Mouse (Mus musculus) lung, postnatal 0 days (tissue): Measurements from ENCODE around the gene H6pd. TPM values are rescaled to one million over a fixed set of nuclear protein-coding genes. Genes with fewer than 3 reads are reported as not detected.

Experiments used
- ATAC-seq: fragments of 200-750 bp; cut with Nextera tagmentation; 2 replicates; pipeline ENCODE4 v1.8.0; 2017; ENCODE audit warnings: moderate library complexity
- DNase-seq: peaks from one replicate; pipeline ENCODE4 v3.0.0-alpha.2; 2016; ENCODE audit warnings: low spot score
- H3K27ac ChIP-seq: fragments of 300-500 bp; sonication (generic); 2 replicates; pipeline ENCODE4 v1.5.1; 2014; ENCODE audit warnings: antibody characterized with exemption, mild to moderate bottlenecking, low read length, mixed read lengths
- H3K27me3 ChIP-seq: fragments of 300-500 bp; sonication (generic); replicated peaks from 2 replicates; pipeline ENCODE4 v1.6.1; 2014; ENCODE audit warnings: low read length, mixed read lengths; ENCODE audit not compliant: insufficient read depth
- H3K36me3 ChIP-seq: fragments of 300-500 bp; sonication (generic); 2 replicates; pipeline ENCODE4 v1.6.1; 2014; ENCODE audit warnings: low read length, mixed read lengths; ENCODE audit not compliant: insufficient read depth
- H3K4me1 ChIP-seq: fragments of 300-500 bp; sonication (generic); 2 replicates; pipeline ENCODE4 v1.6.1; 2014; ENCODE audit warnings: antibody characterized with exemption, low read depth, low read length, mixed read lengths; ENCODE audit not compliant: insufficient read depth
- H3K4me2 ChIP-seq: fragments of 300-500 bp; sonication (generic); replicated peaks from 2 replicates; pipeline ENCODE4 v1.6.1; 2014; ENCODE audit warnings: low read depth, mild to moderate bottlenecking, low read length, moderate library complexity, mixed read lengths
- H3K4me3 ChIP-seq: fragments of 300-500 bp; sonication (generic); 2 replicates; pipeline ENCODE4 v1.5.1; 2014; ENCODE audit warnings: low read depth, low read length
- H3K9ac ChIP-seq: fragments of 300-500 bp; sonication (generic); replicated peaks from 2 replicates; pipeline ENCODE4 v1.6.1; 2014; ENCODE audit warnings: low read depth, mild to moderate bottlenecking
- H3K9me3 ChIP-seq: fragments of 300-500 bp; sonication (generic); 2 replicates; pipeline ENCODE4 v1.6.1; 2016; ENCODE audit warnings: low read length, mixed read lengths
- CTCF ChIP-seq: IDR thresholded peaks from 2 replicates; pipeline ENCODE4 v1.5.1; 2016; ENCODE audit warnings: antibody characterized with exemption, mild to moderate bottlenecking
- EP300 ChIP-seq: IDR thresholded peaks from 2 replicates; pipeline ENCODE4 v1.6.1; 2016; ENCODE audit warnings: antibody characterized with exemption, mild to moderate bottlenecking, control low read depth
- WGBS: fragments of 180-500 bp; shearing (Covaris S2); extraction: QIAGEN DNeasy Blood & Tissue Kit; methylation state at CpG from one replicate; pipeline ENCODE4 v1.1.7; 2014; 5-methylcytosine and 5-hydroxymethylcytosine counted together
- polyA plus RNA-seq: library from polyadenylated mRNA; unstranded; fragments of >200 nt; fragmentation: Nextera tagmentation; extraction: Ambion mirVana; gene quantifications from 2 replicates; pipeline ENCODE4 v1.2.1, GENCODE M21; 2015

H6pd gene
- polyA plus RNA-seq = 44.8 and 45.8 TPM in 2 replicates

DNA sequence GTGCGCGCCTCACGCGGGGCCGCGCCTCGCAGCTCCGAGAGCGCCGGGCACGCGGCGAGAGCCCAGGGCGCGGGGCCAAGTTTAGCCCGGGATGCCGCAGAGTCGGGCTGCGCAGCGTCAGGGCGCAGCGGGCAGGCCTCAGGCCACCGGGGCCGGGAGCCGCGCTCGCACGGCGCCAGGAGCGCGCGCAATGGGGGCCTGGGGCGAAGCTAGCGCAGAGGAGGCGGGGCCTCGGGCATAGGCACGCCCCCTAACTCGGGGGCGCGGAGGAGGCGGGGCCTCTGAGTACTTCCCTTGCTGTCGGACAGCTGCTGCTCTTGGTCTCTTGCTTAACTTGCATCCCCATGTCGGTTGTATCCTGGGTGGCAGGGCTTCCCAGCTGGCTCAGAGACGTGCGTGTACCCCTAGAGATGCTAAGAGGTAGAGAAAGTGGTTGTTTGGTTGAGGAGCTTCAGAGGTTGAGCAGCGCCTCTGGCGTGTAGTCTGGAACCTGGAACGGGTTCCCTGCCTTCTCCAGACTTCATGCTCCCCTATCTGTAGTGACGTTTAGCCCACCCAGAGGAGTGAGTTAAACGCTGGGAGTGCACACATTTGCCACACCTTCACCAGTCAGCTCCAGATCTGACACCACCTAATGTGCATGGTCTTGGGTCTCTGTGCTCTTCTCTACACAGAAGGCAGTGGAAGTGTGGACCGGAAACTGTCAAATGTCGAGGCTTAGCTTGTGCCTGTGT, at the start of gene H6pd:
Gene H6pd (minus strand): TSS at position 171 of the 734 bp plus-strand sequence.
- Histone ChIP-seq H3K4me1 (peaks cover 7% of the 10 kb centered on the region; the same call in 1 of the 2 replicates), H3K27me3 (no peaks in the 10 kb centered on the region), H3K27ac (peak within 1 kb of the TSS; percentile 97), H3K4me2 (peak within 1 kb of the TSS; percentile 88), H3K9ac (peak within 1 kb of the TSS; percentile 81), H3K36me3 (no peaks in the 10 kb centered on the region), H3K4me3 (peak within 1 kb of the TSS; percentile 64), H3K9me3 (no peaks in the 10 kb centered on the region)
- 4% methylated on average over 40 of the region's 52 CpGs for WGBS
- TF ChIP-seq CTCF (peak; percentile 30), EP300 (no peak)
- ATAC-seq = peak; percentile 87
- peak; percentile 97 for DNase-seq

GRCm38 (mm10) chr4:150057722-150058121, 48.9 kb upstream of the H6pd start:
- no peak overlapping the region for H3K27ac ChIP-seq
- no peaks in the 10 kb centered on the region for H3K9me3 ChIP-seq
- no peak overlapping the region for H3K4me3 ChIP-seq
- no peaks in the 10 kb centered on the region for H3K36me3 ChIP-seq
- WGBS = 92% methylated on average over 12 of the region's 12 CpGs
- no peak for DNase-seq
- no peak for ATAC-seq
- H3K4me2 ChIP-seq = no peak overlapping the region
- TF ChIP-seq EP300 (no peak), CTCF (no peak)
- no peak overlapping the region for H3K9ac ChIP-seq
- no peaks in the 10 kb centered on the region for H3K27me3 ChIP-seq
- H3K4me1 ChIP-seq = peaks cover 5% of the 10 kb centered on the region; the same call in 1 of the 2 replicates

DNA sequence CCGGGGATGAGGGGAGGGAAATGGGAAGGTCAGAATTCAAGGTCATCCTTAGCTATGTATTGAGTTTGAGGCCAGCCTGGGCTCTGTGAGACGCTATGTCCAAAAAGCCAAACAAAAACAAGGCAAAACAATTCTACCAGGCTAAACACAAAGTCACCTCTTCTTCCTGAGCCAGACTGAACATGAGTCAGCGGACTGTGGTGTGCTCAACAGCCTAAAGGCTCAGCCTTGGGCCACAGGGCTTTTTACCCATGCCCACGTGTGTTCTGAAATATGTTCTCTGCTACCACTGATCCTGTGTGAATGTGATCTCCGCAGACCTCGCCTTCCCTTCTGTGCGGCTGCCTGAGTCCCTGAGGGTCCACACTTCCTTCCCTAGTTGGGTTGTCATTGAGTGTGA, 47.3 kb upstream of the H6pd start:
- Histone ChIP-seq H3K36me3 (no peaks in the 10 kb centered on the region), H3K4me2 (no peak overlapping the region), H3K27me3 (no peaks in the 10 kb centered on the region), H3K9ac (no peak overlapping the region), H3K27ac (no peak overlapping the region), H3K4me1 (peaks cover 5% of the 10 kb centered on the region; the same call in 1 of the 2 replicates), H3K9me3 (no peaks in the 10 kb centered on the region), H3K4me3 (no peak overlapping the region)
- TF ChIP-seq CTCF = no peak
- no peak for TF ChIP-seq EP300
- ATAC-seq (no peak), DNase-seq (no peak)
- 76% methylated on average over 7 of the region's 7 CpGs for WGBS

DNA sequence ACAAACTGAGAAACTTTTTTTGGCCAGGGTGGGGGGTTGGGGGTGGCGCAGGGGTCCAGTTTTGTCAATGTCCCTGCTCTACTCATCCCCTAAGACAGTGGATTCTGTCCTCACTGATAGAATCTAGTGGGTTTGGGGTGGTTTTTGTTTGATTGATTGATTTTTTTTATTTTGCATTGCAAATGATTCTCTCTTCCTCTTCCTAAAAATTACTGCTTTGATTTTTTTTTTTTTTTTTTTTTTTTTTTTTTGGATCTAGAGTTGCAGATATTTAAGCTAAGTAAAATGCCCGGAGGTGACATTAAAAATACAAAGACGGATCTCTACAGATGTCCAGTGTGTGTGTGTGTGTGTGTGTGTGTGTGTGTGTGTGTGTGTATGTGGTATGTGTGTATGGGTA, 43.6 kb upstream of the H6pd start:
- 91% methylated on average over 3 of the region's 3 CpGs for WGBS

DNA sequence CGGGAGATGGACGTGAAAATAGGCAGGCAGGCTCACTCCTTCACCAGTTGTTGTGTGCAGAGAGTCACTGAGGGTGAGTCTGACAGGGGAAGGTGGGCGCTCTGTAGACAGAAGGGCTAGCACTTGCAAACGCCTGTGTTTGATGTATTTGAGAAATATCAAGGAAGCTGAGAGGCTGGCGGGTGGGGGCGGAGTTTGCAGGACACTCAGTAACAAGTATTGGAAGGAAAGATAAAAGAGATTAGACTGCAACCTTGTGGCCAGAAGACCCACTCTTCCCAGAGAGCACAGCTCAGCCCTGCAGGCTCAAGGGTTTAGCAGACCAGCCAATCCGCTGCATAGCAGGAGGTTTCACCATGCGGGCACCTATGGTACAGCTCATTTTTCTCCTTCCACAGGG, 42.7 kb upstream of the H6pd start:
- no peak for DNase-seq
- no peak overlapping the region for H3K4me3 ChIP-seq
- no peak overlapping the region for H3K9ac ChIP-seq
- 56% methylated on average over 8 of the region's 8 CpGs for WGBS
- no peak for ATAC-seq
- H3K4me1 ChIP-seq = peaks cover 7% of the 10 kb centered on the region; the same call in 1 of the 2 replicates
- H3K36me3 ChIP-seq = no peaks in the 10 kb centered on the region
- no peak overlapping the region for H3K27ac ChIP-seq
- H3K9me3 ChIP-seq = no peaks in the 10 kb centered on the region
- H3K4me2 ChIP-seq = no peak overlapping the region
- no peak; the same call in 1 of the 2 replicates for TF ChIP-seq CTCF
- TF ChIP-seq EP300 = no peak
- H3K27me3 ChIP-seq = no peaks in the 10 kb centered on the region

More for the DNA sequence above, 43.6 kb upstream of the H6pd start:
- ATAC-seq (no peak), DNase-seq (no peak)
- H3K9ac ChIP-seq = no peak overlapping the region
- no peak overlapping the region for H3K4me2 ChIP-seq
- TF ChIP-seq EP300 (no peak), CTCF (no peak)
- H3K27ac ChIP-seq = no peak overlapping the region
- H3K27me3 ChIP-seq = no peaks in the 10 kb centered on the region
- no peaks in the 10 kb centered on the region for H3K36me3 ChIP-seq
- peaks cover 7% of the 10 kb centered on the region; the same call in 1 of the 2 replicates for H3K4me1 ChIP-seq
- no peaks in the 10 kb centered on the region for H3K9me3 ChIP-seq
- no peak overlapping the region for H3K4me3 ChIP-seq

DNA sequence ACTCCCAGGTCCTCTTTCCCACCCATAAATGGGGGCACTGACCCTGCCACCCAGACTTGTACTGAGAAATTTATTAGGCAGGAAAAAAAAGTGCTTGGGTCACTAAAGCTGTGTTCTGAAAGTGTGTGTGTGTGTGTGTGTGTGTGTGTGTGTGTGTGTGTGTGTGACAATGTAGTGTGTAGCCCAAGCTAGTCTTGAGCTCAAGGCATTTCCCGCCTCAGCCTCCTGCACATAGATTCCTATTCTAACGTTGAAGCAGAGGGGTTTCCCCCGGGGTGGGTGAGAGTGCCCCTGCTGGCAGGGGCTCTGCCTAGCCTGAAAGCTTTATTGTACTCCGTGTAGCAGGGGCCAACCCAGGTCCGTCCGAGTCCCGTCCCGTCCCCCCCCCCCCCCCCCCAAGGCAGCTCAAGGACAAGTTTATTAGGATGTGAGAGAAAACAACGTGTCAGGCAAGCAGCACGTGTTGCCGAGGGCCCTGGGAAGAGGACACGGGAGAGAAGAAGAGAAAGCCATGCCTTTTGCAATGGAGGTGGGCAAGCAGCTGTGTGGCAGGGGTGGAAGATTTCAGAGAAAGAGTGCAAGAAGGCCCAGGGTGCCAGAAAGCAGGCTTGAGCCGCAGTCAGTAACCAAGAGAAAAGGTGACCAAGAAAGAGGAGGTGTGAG, 40.9 kb upstream of the H6pd start:
- Histone ChIP-seq H3K4me2 (peak overlapping the region; percentile 89), H3K27ac (no peak overlapping the region), H3K27me3 (no peaks in the 10 kb centered on the region), H3K9ac (no peak overlapping the region; the same call in 1 of the 2 replicates), H3K4me3 (peak overlapping the region; percentile 56; the same call in 1 of the 2 replicates), H3K36me3 (no peaks in the 10 kb centered on the region), H3K9me3 (no peaks in the 10 kb centered on the region), H3K4me1 (peaks cover 7% of the 10 kb centered on the region; the same call in 1 of the 2 replicates)
- DNase-seq = no peak
- no peak for ATAC-seq
- 23% methylated on average over 13 of the region's 13 CpGs for whole genome bisulfite sequencing
- TF ChIP-seq CTCF = 0 out of 2 replicates have a peak, but pooled peaks have one; percentile 14
- no peak for TF ChIP-seq EP300
